In the genomic region with DNA sequence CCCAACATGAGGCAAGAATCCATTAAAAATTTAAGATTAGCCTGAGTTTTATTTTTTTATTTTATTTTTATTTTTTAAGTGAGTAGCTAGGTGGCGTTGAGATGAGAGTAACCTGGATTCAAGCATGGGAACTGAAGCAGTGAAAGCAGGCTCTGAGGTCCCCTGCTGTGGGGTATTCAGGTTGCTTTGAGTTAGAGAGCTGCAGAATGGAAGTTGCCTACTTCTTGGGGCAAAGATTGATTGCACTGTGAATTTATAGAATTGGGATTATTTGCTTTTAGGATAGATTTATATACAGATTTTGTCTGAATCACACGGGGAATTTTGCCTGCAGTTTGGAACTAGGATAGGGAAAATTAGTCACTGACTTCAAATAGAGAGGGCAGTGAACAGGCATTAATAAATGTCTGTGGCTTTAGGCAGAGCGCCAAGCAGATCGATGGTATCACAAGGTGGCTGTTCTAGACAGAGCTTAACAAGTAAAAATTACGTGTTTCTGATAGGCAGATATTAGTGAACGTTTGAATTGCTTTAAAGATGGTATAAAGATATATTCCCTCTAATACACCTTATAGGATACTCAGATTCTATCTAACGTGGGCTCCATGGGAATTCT, we compare ENCODE assay signal across 20 mouse cellular contexts. TPM values are rescaled to one million over a fixed set of nuclear protein-coding genes. Genes with fewer than 3 reads are reported as not detected.
DNase-seq lines count a peak whose midpoint lies in the region; ATAC-seq lines count a peak whose summit lies in the region.
"Had no signal": no experiment of that assay in that cellular context is flagged by ENCODE, and none has a peak within 500 bp of the region (broad histone marks: within the 10 kb centered on the region; RNA-seq: fewer than 3 reads in every experiment).

No protein-coding gene starts in this region.

- peaks cover 48% of the 10 kb centered on the region for H3K36me3 ChIP-seq in midbrain, embryonic 14.5 days (ENCODE audit: control insufficient read depth, insufficient read depth, low read length)

- H3K27me3 ChIP-seq in midbrain, embryonic 14.5 days (ENCODE audit: control insufficient read depth, insufficient read depth, low read length), result no peaks in the 10 kb centered on the region
- H3K27me3 ChIP-seq: forebrain, embryonic 13.5 days; limb, embryonic 15.5 days; midbrain, embryonic 15.5 days had no signal

- no peak overlapping the region for H3K27ac ChIP-seq in midbrain, embryonic 14.5 days (replicated peaks; ENCODE audit: low read depth, low read length)
- H3K27ac ChIP-seq: embryonic facial prominence, embryonic 10.5 days; forebrain, embryonic 13.5 days; kidney, postnatal 0 days; limb, embryonic 15.5 days; midbrain, embryonic 15.5 days had no signal

- H3K4me3 ChIP-seq in midbrain, embryonic 14.5 days (replicated peaks; ENCODE audit: low read depth, low read length), result no peak overlapping the region
- H3K4me3 ChIP-seq: embryonic facial prominence, embryonic 10.5 days; forebrain, embryonic 13.5 days; limb, embryonic 15.5 days; midbrain, embryonic 15.5 days had no signal

- DNase-seq in adrenal gland, adult (ENCODE audit: inconsistent age in 2 of 2, low spot score in 1 of 2), result peak; percentile 57 to 81
- no peak for DNase-seq in adrenal gland, postnatal 4 days (ENCODE audit: low spot score in 2 of 2)
- DNase-seq in urinary bladder, postnatal 25 days (ENCODE audit: low spot score), result peak; percentile 38
- no peak for DNase-seq in urinary bladder, postnatal 4 days (ENCODE audit: low spot score in 2 of 2)
- peak; percentile 77 for DNase-seq in ZHBTc4 (ENCODE audit: low read depth, low spot score)
- no peak for DNase-seq in gastrocnemius, adult 18-20 months (ENCODE audit: low spot score)
- no peak for DNase-seq in layer of hippocampus, adult 9-10 months (ENCODE audit: low spot score)
- no peak for DNase-seq in midbrain, embryonic 14.5 days
- DNase-seq: cerebellum, adult 9-10 months; gastrocnemius, postnatal 25 days; kidney, adult 11 months; liver, postnatal 0 days; lung, postnatal 10 days; right cerebral cortex, postnatal 25 days; thymus, postnatal 36 days had no signal

- H3K4me2 ChIP-seq in midbrain, embryonic 14.5 days (ENCODE audit: low read length), result no peak overlapping the region
- H3K4me2 ChIP-seq: forebrain, embryonic 13.5 days; limb, embryonic 15.5 days; midbrain, embryonic 15.5 days had no signal

- no peaks in the 10 kb centered on the region for H3K9me3 ChIP-seq in midbrain, embryonic 14.5 days (ENCODE audit: control insufficient read depth, low read length)
- H3K9me3 ChIP-seq: embryonic facial prominence, embryonic 10.5 days; forebrain, embryonic 13.5 days; limb, embryonic 15.5 days; midbrain, embryonic 15.5 days had no signal

- WGBS in midbrain, embryonic 14.5 days, result 92% methylated on average over 7 of the region's 7 CpGs

- no peak overlapping the region for H3K9ac ChIP-seq in midbrain, embryonic 14.5 days (replicated peaks; ENCODE audit: low read length)
- H3K9ac ChIP-seq: forebrain, embryonic 13.5 days; limb, embryonic 15.5 days; liver, postnatal 0 days; midbrain, embryonic 15.5 days had no signal

- H3K4me1 ChIP-seq in midbrain, embryonic 14.5 days (ENCODE audit: control insufficient read depth, insufficient read depth, low read length), result no peaks in the 10 kb centered on the region
- H3K4me1 ChIP-seq: embryonic facial prominence, embryonic 10.5 days; forebrain, embryonic 13.5 days; limb, embryonic 15.5 days; midbrain, embryonic 15.5 days had no signal

- no peak for ATAC-seq in midbrain, embryonic 14.5 days (ENCODE audit: low FRiP score, low TSS enrichment)
- ATAC-seq: forebrain, embryonic 13.5 days; liver, postnatal 0 days; midbrain, embryonic 15.5 days had no signal

RNA-seq across cellular contexts. Expression of a gene that starts 18.8 kb away (rescaled TPM):
- total RNA-seq in adrenal gland, postnatal 4 days (2021), result 10 to 100 TPM; 35.4 to 39.2 TPM
- total RNA-seq in gastrocnemius, adult 18-20 months (2021), result 10 to 100 TPM; 25.5 to 31.0 TPM
- polyA plus RNA-seq in midbrain, embryonic 14.5 days (2014; fragmentation: Nextera tagmentation; extraction: Ambion mirVana), result 5.8 and 6.7 TPM in 2 replicates

RNA-seq across cellular contexts. Expression of a gene that starts 23.0 kb away (rescaled TPM):
- 100 to 1,000 TPM in 1 of 2 experiments, 10 to 100 TPM in 1; 99.1 to 100 TPM for total RNA-seq in adrenal gland, postnatal 4 days (2021)
- 10 to 100 TPM; 31.6 to 32.4 TPM for total RNA-seq in gastrocnemius, adult 18-20 months (2021)
- polyA plus RNA-seq in midbrain, embryonic 14.5 days (2014; fragmentation: Nextera tagmentation; extraction: Ambion mirVana), result 69.3 and 71.9 TPM in 2 replicates

RNA-seq across cellular contexts. Expression of a gene that starts 28.3 kb away (rescaled TPM):
- 10 to 100 TPM; 24.5 to 26.0 TPM for total RNA-seq in adrenal gland, postnatal 4 days (2021)
- total RNA-seq in gastrocnemius, adult 18-20 months (2021), result 1 to 10 TPM; 4.7 to 6.2 TPM
- 8.5 and 11.9 TPM in 2 replicates for polyA plus RNA-seq in midbrain, embryonic 14.5 days (2014; fragmentation: Nextera tagmentation; extraction: Ambion mirVana)

RNA-seq across cellular contexts. Expression of a gene that starts 32.4 kb away (rescaled TPM):
- total RNA-seq in adrenal gland, postnatal 4 days (2021), result 10 to 100 TPM; 18.1 to 20.2 TPM
- total RNA-seq in gastrocnemius, adult 18-20 months (2021), result 1 to 10 TPM; 1.4 to 2.4 TPM
- 5.4 and 6.2 TPM in 2 replicates for polyA plus RNA-seq in midbrain, embryonic 14.5 days (2014; fragmentation: Nextera tagmentation; extraction: Ambion mirVana)

RNA-seq across cellular contexts. Expression of a gene that starts 32.5 kb away (rescaled TPM):
- total RNA-seq in adrenal gland, postnatal 4 days (2021), result 1 to 10 TPM; 7.5 to 7.6 TPM
- total RNA-seq in gastrocnemius, adult 18-20 months (2021), result 1 to 10 TPM; 3.8 to 5.9 TPM
- 3.4 and 4.1 TPM in 2 replicates for polyA plus RNA-seq in midbrain, embryonic 14.5 days (2014; fragmentation: Nextera tagmentation; extraction: Ambion mirVana)

Comparison
In these comparisons a context has a peak if more than half of its experiments do, and no peak if none do; other contexts are left out.
1. DNase-seq: peak in adrenal gland, adult (2 of 2), urinary bladder, postnatal 25 days (single experiment) and ZHBTc4 (single experiment); none in adrenal gland, postnatal 4 days (0 of 2), urinary bladder, postnatal 4 days (0 of 2), gastrocnemius, adult 18-20 months (single experiment), layer of hippocampus, adult 9-10 months (single experiment) and midbrain, embryonic 14.5 days (single experiment).